Mouse (Mus musculus) neural tube, embryonic 11.5 days (tissue): ENCODE results near the gene Clcn7. TPM values are rescaled to one million over a fixed set of nuclear protein-coding genes. Genes with fewer than 3 reads are reported as not detected.

Experiments
- ATAC-seq: fragments of 200-750 bp; cut with Nextera tagmentation; 2 replicates; pipeline ENCODE4 v1.8.0; 2017; ENCODE audit warnings: moderate number of reproducible peaks, mild to moderate bottlenecking, moderate TSS enrichment, moderate library complexity; ENCODE audit not compliant: insufficient read depth, low FRiP score, low TSS enrichment
- DNase-seq: peaks from one replicate; pipeline ENCODE4 v3.0.0-alpha.2; 2015; ENCODE audit warnings: low spot score
- H3K27ac ChIP-seq: fragments of 300-500 bp; sonication (generic); 2 replicates; pipeline ENCODE4 v1.5.1; 2014; ENCODE audit warnings: low read depth, mild to moderate bottlenecking, low read length
- H3K27me3 ChIP-seq: fragments of 300-500 bp; sonication (generic); 2 replicates; pipeline ENCODE4 v1.6.1; 2014; ENCODE audit warnings: mild to moderate bottlenecking, low read length, mixed read lengths; ENCODE audit not compliant: control insufficient read depth, insufficient read depth
- H3K36me3 ChIP-seq: fragments of 300-500 bp; sonication (generic); 2 replicates; pipeline ENCODE4 v1.6.1; 2014; ENCODE audit warnings: mild to moderate bottlenecking, low read length, moderate library complexity, mixed read lengths; ENCODE audit not compliant: control insufficient read depth, insufficient read depth
- H3K4me1 ChIP-seq: fragments of 300-500 bp; sonication (generic); 2 replicates; pipeline ENCODE4 v1.6.1; 2014; ENCODE audit warnings: low read length, mixed read lengths; ENCODE audit not compliant: control insufficient read depth, insufficient read depth
- H3K4me2 ChIP-seq: fragments of 300-500 bp; sonication (generic); 2 replicates; pipeline ENCODE4 v1.6.1; 2014; ENCODE audit warnings: low read depth, mild to moderate bottlenecking, moderate library complexity
- H3K4me3 ChIP-seq: fragments of 300-500 bp; sonication (generic); 2 replicates; pipeline ENCODE4 v1.5.1; 2014; ENCODE audit warnings: low read depth, low read length
- H3K9ac ChIP-seq: fragments of 300-500 bp; sonication (generic); 2 replicates; pipeline ENCODE4 v1.6.1; 2014; ENCODE audit warnings: mild to moderate bottlenecking, low read length
- H3K9me3 ChIP-seq: fragments of 300-500 bp; sonication (generic); 2 replicates; pipeline ENCODE4 v1.6.1; 2016; ENCODE audit warnings: low read length; ENCODE audit not compliant: control insufficient read depth
- WGBS: fragments of 180-500 bp; shearing (Covaris S2); extraction: QIAGEN DNeasy Blood & Tissue Kit; methylation state at CpG from one replicate; pipeline ENCODE4 v1.1.7; 2014; 5-methylcytosine and 5-hydroxymethylcytosine counted together
- polyA plus RNA-seq: library from polyadenylated mRNA; unstranded; fragments of >200 nt; fragmentation: Nextera tagmentation; extraction: Ambion mirVana; gene quantifications from 2 replicates; pipeline ENCODE4 v1.2.1, GENCODE M21; 2014

The Clcn7 gene
- polyA plus RNA-seq, 1 experiment from 2014 or later = 20.5 TPM

DNA sequence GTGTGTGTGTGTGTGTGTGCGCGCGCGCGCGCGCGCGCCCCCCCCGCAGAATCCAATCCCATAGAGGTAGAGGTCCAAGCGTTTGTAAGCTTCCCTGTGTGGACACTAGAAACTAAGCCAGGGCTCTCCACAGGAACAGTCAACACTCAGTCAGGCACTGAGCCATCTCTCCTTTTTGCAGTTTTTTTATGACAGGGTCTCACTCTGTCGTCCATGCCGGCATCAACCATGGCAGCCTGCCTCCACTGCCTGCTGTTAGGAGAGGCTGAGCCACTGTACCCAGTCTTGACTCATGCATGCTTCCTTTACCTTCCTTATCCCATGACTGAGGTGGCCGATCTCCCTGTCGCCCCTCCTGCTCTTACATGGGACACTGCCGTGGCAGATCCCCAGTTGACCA is 25.4 kb upstream of the Clcn7 start:
- Histone ChIP-seq H3K9ac (no peak overlapping the region), H3K36me3 (peaks cover 7% of the 10 kb centered on the region), H3K4me2 (no peak overlapping the region), H3K4me3 (no peak overlapping the region), H3K27me3 (no peaks in the 10 kb centered on the region), H3K9me3 (no peaks in the 10 kb centered on the region), H3K27ac (no peak overlapping the region), H3K4me1 (no peaks in the 10 kb centered on the region)
- no peak for DNase-seq
- ATAC-seq = no peak
- WGBS = 95% methylated on average over 7 of the region's 16 CpGs

DNA sequence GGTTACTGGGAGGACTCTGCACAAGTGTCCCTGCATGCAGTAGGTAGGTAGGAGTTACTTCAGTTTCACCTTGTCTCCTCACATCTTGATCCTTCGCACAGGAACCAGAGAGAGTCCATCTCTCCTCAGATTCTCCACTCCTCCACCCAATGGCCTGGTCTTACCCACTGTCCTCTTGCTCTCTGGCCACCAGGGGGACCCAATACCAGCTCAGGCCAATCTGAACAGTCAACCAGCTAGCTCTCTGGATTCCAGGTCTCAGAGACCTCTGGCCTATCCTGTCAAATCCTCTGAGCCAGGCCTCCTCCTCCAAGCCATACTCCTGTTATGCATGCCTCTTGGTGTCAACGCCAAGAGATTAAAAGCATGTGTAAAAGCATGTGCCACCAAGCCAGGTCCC is 23.6 kb upstream of the Clcn7 start:
- H3K4me2 ChIP-seq = no peak overlapping the region
- no peak overlapping the region for H3K9ac ChIP-seq
- H3K4me1 ChIP-seq = no peaks in the 10 kb centered on the region
- ATAC-seq = no peak
- WGBS = 76% methylated on average over 2 of the region's 2 CpGs
- DNase-seq = peak; percentile 43
- H3K9me3 ChIP-seq = no peaks in the 10 kb centered on the region
- H3K36me3 ChIP-seq = peaks cover 4% of the 10 kb centered on the region
- H3K27ac ChIP-seq = no peak overlapping the region
- H3K4me3 ChIP-seq = no peak overlapping the region
- no peaks in the 10 kb centered on the region for H3K27me3 ChIP-seq

DNA sequence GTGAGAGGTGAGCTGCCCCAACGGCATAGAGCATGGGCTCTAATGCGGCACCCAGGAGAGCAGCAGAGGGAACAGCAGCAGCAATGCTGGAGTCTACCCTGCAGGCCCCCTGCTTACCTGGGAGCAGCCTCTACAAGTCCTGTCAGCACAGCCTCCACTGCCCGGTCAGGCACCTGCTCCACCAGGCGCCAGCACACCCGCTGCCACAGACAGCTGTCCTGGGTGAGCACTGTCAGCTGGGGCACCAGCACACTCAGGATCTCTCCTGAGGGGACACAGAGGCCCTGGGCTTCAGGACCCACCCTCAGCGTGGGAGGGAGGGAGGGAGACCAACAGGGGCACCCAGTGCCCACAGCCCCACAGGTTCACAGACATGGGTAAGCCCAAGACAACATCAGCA is 22.6 kb upstream of the Clcn7 start:
- Histone ChIP-seq H3K9ac (no peak overlapping the region), H3K4me3 (no peak overlapping the region), H3K4me1 (peaks cover 6% of the 10 kb centered on the region; the same call in 1 of the 2 replicates), H3K27ac (no peak overlapping the region), H3K4me2 (no peak overlapping the region), H3K36me3 (peaks cover 2% of the 10 kb centered on the region), H3K9me3 (no peaks in the 10 kb centered on the region), H3K27me3 (no peaks in the 10 kb centered on the region)
- DNase-seq (no peak), ATAC-seq (no peak)
- 96% methylated on average over 6 of the region's 6 CpGs for WGBS

DNA sequence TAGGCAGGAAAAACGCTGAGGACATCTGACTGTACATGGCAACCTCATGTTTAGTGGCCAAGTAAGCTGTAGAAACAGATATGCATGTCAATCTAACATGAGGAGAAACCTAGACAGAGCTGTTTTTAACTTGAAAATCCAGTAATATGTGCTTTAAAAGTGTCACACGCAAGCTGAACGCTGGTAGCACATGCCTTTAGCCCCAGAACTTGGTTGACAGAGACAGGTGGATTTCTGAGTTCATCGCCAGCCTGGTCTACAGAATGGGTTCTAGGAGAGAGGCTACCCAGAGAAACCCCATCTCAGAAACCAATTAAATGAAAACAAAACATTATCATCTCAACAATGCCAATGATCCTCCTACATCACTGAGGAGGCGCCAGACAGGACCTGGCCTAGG is 22.0 kb upstream of the Clcn7 start:
- H3K36me3 ChIP-seq = peaks cover 2% of the 10 kb centered on the region
- no peak overlapping the region for H3K4me2 ChIP-seq
- H3K4me1 ChIP-seq = peaks cover 6% of the 10 kb centered on the region; the same call in 1 of the 2 replicates
- H3K27ac ChIP-seq = no peak overlapping the region
- H3K4me3 ChIP-seq = no peak overlapping the region
- H3K9ac ChIP-seq = no peak overlapping the region
- no peaks in the 10 kb centered on the region for H3K27me3 ChIP-seq
- no peaks in the 10 kb centered on the region for H3K9me3 ChIP-seq
- 91% methylated on average over 5 of the region's 5 CpGs for WGBS
- DNase-seq (no peak), ATAC-seq (no peak)

DNA sequence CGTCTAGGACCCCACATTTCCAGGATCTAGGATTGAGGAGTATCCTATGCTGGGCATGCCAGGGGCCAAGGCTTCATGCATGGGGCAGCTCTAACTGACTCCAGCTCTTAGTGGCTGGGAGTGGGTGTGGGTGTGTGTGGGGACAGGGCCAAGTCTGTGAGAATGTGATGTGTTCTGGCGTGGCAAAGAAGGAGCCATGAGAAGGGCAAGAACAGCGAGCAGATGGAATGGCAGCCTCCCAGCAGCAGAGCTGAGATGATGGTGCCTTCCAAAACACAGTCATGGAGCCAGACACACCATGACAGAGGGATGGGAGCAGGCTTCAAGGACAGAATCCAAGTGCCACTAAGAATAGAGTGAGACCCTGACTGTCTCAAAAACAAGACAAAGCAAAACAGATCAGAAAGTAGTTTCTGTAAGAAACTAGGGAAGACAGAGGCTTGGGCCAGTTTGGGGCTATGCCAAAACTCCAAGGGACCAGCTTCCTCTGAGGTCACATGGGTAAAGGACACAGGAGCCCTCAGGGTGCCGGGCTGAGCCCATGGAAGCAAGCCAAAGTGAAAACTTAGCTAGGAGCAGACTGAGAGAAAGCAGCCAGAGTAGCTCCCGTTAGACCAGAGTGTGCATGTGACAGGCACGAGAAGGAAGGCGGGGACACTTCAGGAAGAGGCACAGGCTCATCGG is 21.3 kb upstream of the Clcn7 start:
- H3K4me1 ChIP-seq = peaks cover 6% of the 10 kb centered on the region; the same call in 1 of the 2 replicates
- H3K27me3 ChIP-seq = 0 out of 2 replicates have a peak, but pooled peaks cover 1% of the 10 kb centered on the region
- no peak for DNase-seq
- no peak overlapping the region for H3K9ac ChIP-seq
- H3K4me3 ChIP-seq = no peak overlapping the region
- 89% methylated on average over 8 of the region's 8 CpGs for WGBS
- H3K36me3 ChIP-seq = peaks cover 2% of the 10 kb centered on the region
- ATAC-seq = no peak
- H3K4me2 ChIP-seq = no peak overlapping the region
- H3K9me3 ChIP-seq = no peaks in the 10 kb centered on the region
- H3K27ac ChIP-seq = no peak overlapping the region

DNA sequence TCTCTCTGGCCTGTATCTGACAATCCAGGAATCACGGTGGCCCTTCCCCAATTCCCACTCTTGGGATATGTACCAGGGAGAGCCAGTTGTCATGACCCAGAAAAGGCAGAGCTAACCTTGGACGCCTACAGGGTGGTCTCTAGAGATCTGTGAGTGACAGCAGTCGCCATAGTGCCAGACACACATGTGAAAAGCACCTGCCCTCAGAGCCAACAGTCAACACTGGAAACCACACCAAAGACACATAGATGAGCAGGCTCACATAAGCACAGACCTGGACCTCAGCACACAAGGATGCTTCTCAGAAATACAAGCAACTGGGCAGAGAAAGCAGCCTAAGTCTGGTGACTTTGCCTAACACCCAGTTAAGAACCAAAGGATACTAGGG is 20.8 kb upstream of the Clcn7 start:
- ATAC-seq (no peak), DNase-seq (no peak)
- Histone ChIP-seq H3K4me2 (no peak overlapping the region), H3K4me3 (no peak overlapping the region), H3K4me1 (peaks cover 6% of the 10 kb centered on the region; the same call in 1 of the 2 replicates), H3K27ac (no peak overlapping the region), H3K9ac (no peak overlapping the region), H3K27me3 (0 out of 2 replicates have a peak, but pooled peaks cover 3% of the 10 kb centered on the region), H3K9me3 (no peaks in the 10 kb centered on the region), H3K36me3 (peaks cover 2% of the 10 kb centered on the region)
- WGBS = 90% methylated on average over 3 of the region's 3 CpGs

DNA sequence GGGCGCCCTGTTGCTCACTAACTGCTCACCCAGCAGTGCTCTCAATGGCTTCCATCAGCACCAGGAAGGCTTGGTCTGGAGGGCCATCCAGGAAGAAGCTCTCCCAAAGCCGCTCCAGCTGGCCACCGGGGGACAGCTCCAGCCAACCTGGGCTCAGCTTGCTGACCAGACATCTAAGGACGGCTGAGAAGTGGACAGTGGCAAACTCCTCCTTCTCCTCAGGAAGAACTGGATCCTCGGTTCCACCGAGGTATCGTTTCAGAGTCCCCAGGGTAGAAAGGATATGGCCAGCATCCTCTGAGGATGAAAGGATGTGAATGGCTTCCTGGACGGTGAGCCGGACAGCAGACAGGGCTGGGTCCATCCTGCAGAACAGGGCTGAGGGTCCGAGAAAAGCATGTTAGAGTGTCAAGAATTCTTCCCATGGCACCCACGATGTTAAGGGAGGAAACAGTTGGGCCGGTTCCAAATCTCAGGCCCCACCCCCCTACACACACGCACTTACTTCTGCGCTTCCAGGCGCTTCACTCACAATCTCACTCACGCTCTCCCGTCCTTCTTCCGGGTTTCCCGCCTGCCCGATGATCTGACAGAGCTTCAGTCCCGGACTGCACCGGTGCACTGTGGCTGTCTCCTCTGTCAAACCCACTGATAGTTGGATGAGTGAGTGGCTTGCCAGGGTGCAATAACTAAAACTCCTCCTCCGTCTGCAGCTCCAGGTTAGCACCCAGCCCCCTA is 18.1 kb upstream of the Clcn7 start:
- Histone ChIP-seq H3K36me3 (no peaks in the 10 kb centered on the region; the same call in 1 of the 2 replicates), H3K4me1 (peaks cover 6% of the 10 kb centered on the region; the same call in 1 of the 2 replicates), H3K27me3 (0 out of 2 replicates have a peak, but pooled peaks cover 3% of the 10 kb centered on the region), H3K4me2 (peak overlapping the region; percentile 98), H3K4me3 (peak overlapping the region; percentile 59), H3K9me3 (no peaks in the 10 kb centered on the region), H3K27ac (peak overlapping the region; percentile 86), H3K9ac (peak overlapping the region; percentile 82)
- 14% methylated on average over 23 of the region's 23 CpGs for WGBS
- no peak; the same call in 1 of the 2 replicates for ATAC-seq
- DNase-seq = no peak

DNA sequence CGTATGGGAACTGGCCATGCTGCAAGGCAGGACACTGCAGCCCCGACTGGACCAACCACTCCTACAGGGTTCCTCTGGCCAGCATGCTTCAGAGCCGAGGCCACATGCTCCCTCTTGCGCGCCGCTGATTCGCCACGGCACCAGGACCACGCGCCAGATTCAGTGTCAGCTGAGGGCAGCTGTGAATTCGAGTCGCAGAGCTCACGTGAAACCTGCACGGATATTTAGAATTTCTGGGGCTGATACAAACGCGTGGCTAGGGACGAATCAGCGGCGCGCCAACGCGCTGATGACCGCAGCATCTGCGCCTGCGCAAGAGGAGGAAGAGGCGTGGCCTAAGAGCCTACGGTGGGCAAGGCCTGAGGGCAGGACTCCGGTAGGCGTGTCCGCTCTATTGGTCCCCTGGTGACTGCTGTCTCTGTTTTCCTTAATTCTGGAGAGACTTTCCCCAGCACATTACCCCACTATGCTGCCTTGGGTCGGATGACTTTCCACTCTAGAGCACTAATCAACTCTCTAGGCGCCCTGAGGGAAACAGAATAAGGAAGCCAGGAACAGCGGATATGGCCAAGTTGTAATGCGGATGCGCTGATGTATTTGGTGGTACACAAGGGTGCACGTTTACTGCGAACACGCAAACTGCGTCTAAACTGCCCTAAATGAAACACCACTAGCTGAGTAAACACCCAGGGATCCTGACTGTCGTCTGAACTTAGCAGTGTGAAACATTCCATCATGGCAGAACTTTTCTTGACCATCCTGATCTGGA is 17.3 kb upstream of the Clcn7 start, which contains the start of gene Telo2:
TSS of gene Telo2 (minus strand) at position 304 of the 769 bp plus-strand sequence.
- peak; percentile 89 for ATAC-seq
- 0 out of 2 replicates have a peak, but pooled peaks cover 3% of the 10 kb centered on the region for H3K27me3 ChIP-seq
- WGBS = 8% methylated on average over 40 of the region's 40 CpGs

More for the DNA sequence above, 17.3 kb upstream of the Clcn7 start, which contains the start of gene Telo2:
- peak within 1 kb of the TSS; percentile 98 for H3K4me2 ChIP-seq
- no peaks in the 10 kb centered on the region for H3K36me3 ChIP-seq
- no peaks in the 10 kb centered on the region for H3K9me3 ChIP-seq
- H3K4me3 ChIP-seq = peak within 1 kb of the TSS; percentile 59
- peak within 1 kb of the TSS; percentile 82 for H3K9ac ChIP-seq
- H3K4me1 ChIP-seq = peaks cover 6% of the 10 kb centered on the region; the same call in 1 of the 2 replicates
- H3K27ac ChIP-seq = peak within 1 kb of the TSS; percentile 86
- DNase-seq = peak; percentile 93
